Mouse (Mus musculus) lung, embryonic 14.5 days (tissue): Measurements from ENCODE around the gene Tmprss15. TPM values are rescaled to one million over a fixed set of nuclear protein-coding genes. Genes with fewer than 3 reads are reported as not detected.

Experiments used
- ATAC-seq: fragments of 200-750 bp; cut with Nextera tagmentation; 2 replicates; pipeline ENCODE4 v1.8.0; 2017; ENCODE audit warnings: mild to moderate bottlenecking, moderate TSS enrichment, moderate library complexity; ENCODE audit not compliant: insufficient read depth
- DNase-seq: peaks from one replicate; pipeline ENCODE4 v3.0.0-alpha.2; 2015
- H3K27ac ChIP-seq: fragments of 300-500 bp; sonication (generic); 2 replicates; pipeline ENCODE4 v1.5.1; 2014; ENCODE audit warnings: low read depth, mild to moderate bottlenecking, moderate library complexity
- H3K27me3 ChIP-seq: fragments of 300-500 bp; sonication (generic); 2 replicates; pipeline ENCODE4 v1.6.1; 2014; ENCODE audit warnings: low read length, control low read depth; ENCODE audit not compliant: insufficient read depth
- H3K36me3 ChIP-seq: fragments of 300-500 bp; sonication (generic); 2 replicates; pipeline ENCODE4 v1.6.1; 2014; ENCODE audit warnings: control low read depth; ENCODE audit not compliant: insufficient read depth
- H3K4me1 ChIP-seq: fragments of 300-500 bp; sonication (generic); 2 replicates; pipeline ENCODE4 v1.6.1; 2014; ENCODE audit warnings: antibody characterized with exemption, control low read depth; ENCODE audit not compliant: insufficient read depth
- H3K4me2 ChIP-seq: fragments of 300-500 bp; sonication (generic); 2 replicates; pipeline ENCODE4 v1.6.1; 2014; ENCODE audit warnings: mild to moderate bottlenecking
- H3K4me3 ChIP-seq: fragments of 300-500 bp; sonication (generic); 2 replicates; pipeline ENCODE4 v1.5.1; 2014; ENCODE audit warnings: low read depth, low read length
- H3K9ac ChIP-seq: fragments of 300-500 bp; sonication (generic); 2 replicates; pipeline ENCODE4 v1.6.1; 2014
- H3K9me3 ChIP-seq: fragments of 300-500 bp; sonication (generic); 2 replicates; pipeline ENCODE4 v1.6.1; 2016; ENCODE audit warnings: low read depth, low read length, control low read depth
- CTCF ChIP-seq: IDR thresholded peaks from 2 replicates; pipeline ENCODE4 v1.5.1; 2016; ENCODE audit warnings: antibody characterized with exemption, low read depth
- WGBS: fragments of 180-500 bp; shearing (Covaris S2); extraction: QIAGEN DNeasy Blood & Tissue Kit; methylation state at CpG from one replicate; pipeline ENCODE4 v1.1.7; 2014; 5-methylcytosine and 5-hydroxymethylcytosine counted together
- polyA plus RNA-seq: library from polyadenylated mRNA; unstranded; fragments of >200 nt; fragmentation: Nextera tagmentation; extraction: Ambion mirVana; gene quantifications from 2 replicates; pipeline ENCODE4 v1.2.1, GENCODE M21; 2014

Gene Tmprss15
- polyA plus RNA-seq, 1 experiment from 2014 or later, result not detected

GRCm38 (mm10) chr16:78957434-78957833 is 133.5 kb downstream of the Tmprss15 start:
- H3K27me3 ChIP-seq, result no peaks in the 10 kb centered on the region
- no peak overlapping the region for H3K4me2 ChIP-seq
- H3K27ac ChIP-seq, result no peak overlapping the region
- no peaks in the 10 kb centered on the region for H3K36me3 ChIP-seq
- no peak for ATAC-seq
- no peaks in the 10 kb centered on the region for H3K4me1 ChIP-seq
- 65% methylated on average over 2 of the region's 2 CpGs for WGBS
- no peak for TF ChIP-seq CTCF
- no peak overlapping the region for H3K9ac ChIP-seq
- no peaks in the 10 kb centered on the region for H3K9me3 ChIP-seq
- DNase-seq, result no peak
- H3K4me3 ChIP-seq, result no peak overlapping the region

DNA sequence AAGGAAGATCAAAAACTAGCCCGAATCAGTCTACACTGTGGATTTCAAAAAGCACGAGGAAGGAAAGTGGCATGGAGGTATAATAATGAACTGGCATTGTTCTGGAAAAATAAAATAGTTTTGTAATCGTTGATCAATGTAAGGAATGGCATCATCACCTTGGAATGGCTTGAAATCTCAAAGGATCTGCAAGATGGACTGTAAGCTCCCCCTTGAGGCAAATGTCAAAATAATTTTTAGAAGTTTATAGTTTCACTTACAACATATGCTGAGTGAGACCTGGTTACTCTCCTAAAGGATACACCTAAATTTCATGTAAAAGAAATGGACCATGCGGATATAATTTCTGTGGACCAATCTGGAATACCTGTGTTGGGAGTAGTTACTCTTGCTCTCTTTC is 140.5 kb downstream of the Tmprss15 start:
- Histone ChIP-seq H3K4me1 (no peaks in the 10 kb centered on the region), H3K27me3 (no peaks in the 10 kb centered on the region), H3K36me3 (no peaks in the 10 kb centered on the region), H3K4me3 (no peak overlapping the region), H3K9ac (no peak overlapping the region), H3K27ac (no peak overlapping the region), H3K9me3 (no peaks in the 10 kb centered on the region), H3K4me2 (no peak overlapping the region)
- TF ChIP-seq CTCF, result peak; percentile 55
- DNase-seq (peak; percentile 68), ATAC-seq (no peak)
- 71% methylated on average over 4 of the region's 4 CpGs for WGBS

GRCm38 (mm10) chr16:78937755-78938154 is 153.1 kb downstream of the Tmprss15 start:
- Histone ChIP-seq H3K36me3 (no peaks in the 10 kb centered on the region), H3K4me3 (no peak overlapping the region), H3K9me3 (no peaks in the 10 kb centered on the region), H3K27me3 (no peaks in the 10 kb centered on the region), H3K4me2 (no peak overlapping the region), H3K4me1 (no peaks in the 10 kb centered on the region), H3K9ac (no peak overlapping the region), H3K27ac (no peak overlapping the region)
- WGBS, result 64% methylated on average over 8 of the region's 8 CpGs
- DNase-seq (no peak), ATAC-seq (no peak)
- no peak for TF ChIP-seq CTCF

- Histone ChIP-seq H3K4me2 (no peak overlapping the region), H3K4me3 (no peak overlapping the region), H3K9me3 (no peaks in the 10 kb centered on the region), H3K9ac (no peak overlapping the region), H3K27me3 (no peaks in the 10 kb centered on the region; the same call in 1 of the 2 replicates), H3K27ac (no peak overlapping the region), H3K36me3 (no peaks in the 10 kb centered on the region), H3K4me1 (peaks cover 7% of the 10 kb centered on the region; the same call in 1 of the 2 replicates)
- ATAC-seq (no peak), DNase-seq (no peak)
- no peak for TF ChIP-seq CTCF
- WGBS, result 91% methylated on average over 2 of the region's 2 CpGs
Measured at GRCm38 (mm10) chr16:78934298-78934697, 156.6 kb downstream of the Tmprss15 start.

GRCm38 (mm10) chr16:78931287-78932025 is 159.4 kb downstream of the Tmprss15 start:
- no peak for TF ChIP-seq CTCF
- H3K27me3 ChIP-seq, result no peaks in the 10 kb centered on the region; the same call in 1 of the 2 replicates
- peaks cover 7% of the 10 kb centered on the region; the same call in 1 of the 2 replicates for H3K4me1 ChIP-seq
- WGBS, result 10% methylated on average over 16 of the region's 16 CpGs
- H3K4me3 ChIP-seq, result peak overlapping the region; percentile 38
- H3K9ac ChIP-seq, result no peak overlapping the region
- peak overlapping the region; percentile 81 for H3K4me2 ChIP-seq
- no peak for DNase-seq
- peak; percentile 64 for ATAC-seq
- H3K27ac ChIP-seq, result no peak overlapping the region
- no peaks in the 10 kb centered on the region for H3K36me3 ChIP-seq
- H3K9me3 ChIP-seq, result no peaks in the 10 kb centered on the region

DNA sequence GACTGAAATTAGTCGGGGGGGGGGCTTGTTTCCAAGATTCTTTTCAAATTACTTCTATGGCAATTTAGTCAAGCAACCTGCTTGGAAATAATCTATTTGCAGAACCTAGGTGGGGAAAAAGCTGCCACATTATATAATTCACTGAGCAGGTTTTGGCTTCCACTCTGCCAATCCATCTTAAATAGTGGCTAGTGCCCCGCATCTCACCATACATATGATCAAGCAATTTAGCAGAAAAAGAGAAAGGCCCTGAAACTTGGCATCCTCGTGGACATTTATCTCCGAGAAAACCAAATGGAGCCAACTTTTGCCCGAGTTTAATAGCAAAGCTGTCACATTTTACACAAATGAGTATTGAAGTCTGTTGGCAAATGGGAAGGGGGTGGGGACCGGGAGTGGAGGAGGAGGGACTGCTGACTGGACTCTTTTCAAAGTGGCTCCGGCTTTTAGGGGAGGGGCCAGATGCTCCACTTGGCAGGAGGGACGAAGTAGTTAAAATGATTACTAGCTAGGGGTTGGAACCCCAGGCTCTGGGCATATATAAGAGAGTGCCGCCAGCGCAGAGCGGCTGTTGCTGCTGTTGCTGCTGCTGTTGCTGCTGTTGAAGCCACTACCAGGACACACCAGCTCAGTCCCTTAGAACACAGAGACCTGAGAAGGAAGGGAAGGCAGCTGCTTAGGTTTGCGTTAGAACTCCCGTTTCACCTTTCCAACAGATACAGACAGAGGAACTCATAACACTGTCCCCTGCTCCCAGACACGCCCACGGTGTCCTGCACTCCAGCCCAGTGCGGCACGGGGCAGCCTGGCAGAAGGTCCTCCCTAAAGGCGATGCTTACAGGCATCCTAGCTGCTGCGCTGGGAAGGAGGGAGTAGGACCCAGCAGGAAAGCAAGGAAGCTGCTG is 160.3 kb downstream of the Tmprss15 start, which contains the start of gene Chodl:
Chodl (plus strand) TSS at position 567 of the 905 bp plus-strand sequence.
- peak; percentile 79 for DNase-seq
- Histone ChIP-seq H3K27ac (no peak within 1 kb of the TSS), H3K9ac (no peak within 1 kb of the TSS), H3K36me3 (no peaks in the 10 kb centered on the region), H3K4me2 (peak within 1 kb of the TSS; percentile 81), H3K9me3 (no peaks in the 10 kb centered on the region), H3K4me1 (peaks cover 7% of the 10 kb centered on the region; the same call in 1 of the 2 replicates), H3K27me3 (no peaks in the 10 kb centered on the region; the same call in 1 of the 2 replicates), H3K4me3 (peak within 1 kb of the TSS; percentile 38)
- TF ChIP-seq CTCF, result no peak
- ATAC-seq, result peak; percentile 94
- WGBS, result 8% methylated on average over 19 of the region's 19 CpGs

DNA sequence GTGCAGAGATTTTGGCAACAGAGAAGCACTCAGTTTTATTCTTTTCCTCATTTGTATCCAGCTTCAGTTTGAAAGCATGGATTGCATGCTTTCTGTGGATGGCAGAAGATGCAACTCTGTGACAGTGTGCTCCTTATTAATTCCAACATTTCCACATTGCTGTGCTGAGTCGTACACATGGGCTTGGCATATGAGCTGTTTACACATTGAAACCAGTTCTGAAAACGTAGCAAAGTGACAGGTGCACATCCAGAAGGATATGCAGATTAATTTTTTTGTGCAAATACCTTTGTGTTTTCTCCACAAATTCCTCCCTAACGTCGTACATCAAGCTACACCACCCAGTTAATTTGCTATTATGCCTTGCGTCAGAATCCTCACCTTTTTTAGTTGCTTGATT is 168.3 kb downstream of the Tmprss15 start:
- ATAC-seq (no peak), DNase-seq (no peak)
- Histone ChIP-seq H3K27me3 (no peaks in the 10 kb centered on the region), H3K4me2 (no peak overlapping the region), H3K36me3 (no peaks in the 10 kb centered on the region), H3K9me3 (no peaks in the 10 kb centered on the region), H3K4me1 (no peaks in the 10 kb centered on the region), H3K4me3 (no peak overlapping the region), H3K27ac (no peak overlapping the region), H3K9ac (no peak overlapping the region)
- WGBS, result 64% methylated on average over 5 of the region's 5 CpGs
- TF ChIP-seq CTCF, result no peak

Other genes with a start within 250 kb of the Tmprss15 start
- gene Chodl, start 160.1 kb downstream of the Tmprss15 start, polyA plus RNA-seq, result 0.92 and 1.2 TPM in 2 replicates